Mouse (Mus musculus) megakaryocyte, embryonic 14.5 days (primary cell): ENCODE results near the gene Marc1.

Experiments
- FLI1 ChIP-seq: IDR thresholded peaks from 2 replicates; pipeline ENCODE4 v1.6.1; 2012; ENCODE audit warnings: low read length, inconsistent platforms, mixed read lengths
- GATA1 ChIP-seq: IDR thresholded peaks from 3 replicates; pipeline ENCODE4 v1.6.1; 2012; ENCODE audit warnings: mixed read lengths, low read length, inconsistent platforms, borderline replicate concordance

- TF ChIP-seq FLI1, result no peak
- TF ChIP-seq GATA1, result no peak
Observed at GRCm38 (mm10) chr1:184851741-184852618, 40.9 kb upstream of the Marc1 start.
